Mouse (Mus musculus) forebrain, embryonic 14.5 days (tissue): Measurements from ENCODE around the gene Shisa6. TPM values are rescaled to one million over a fixed set of nuclear protein-coding genes. Genes with fewer than 3 reads are reported as not detected.

ENCODE experiments used
- ATAC-seq: fragments of 200-750 bp; cut with Nextera tagmentation; 2 replicates; pipeline ENCODE4 v1.8.0; 2017; ENCODE audit warnings: mild to moderate bottlenecking, moderate library complexity
- DNase-seq: peaks from one replicate; pipeline ENCODE4 v3.0.0-alpha.2; 2015; ENCODE audit warnings: low spot score
- H3K27ac ChIP-seq: fragments of 300-500 bp; sonication (generic); 2 replicates; pipeline ENCODE4 v1.5.1; 2014; ENCODE audit warnings: low read depth, mild to moderate bottlenecking, control low read depth, low read length, moderate library complexity
- H3K27me3 ChIP-seq: fragments of 300-500 bp; sonication (generic); replicated peaks from 2 replicates; pipeline ENCODE4 v1.6.1; 2014; ENCODE audit warnings: low read length, control low read depth, mixed read lengths; ENCODE audit not compliant: control insufficient read depth, insufficient read depth
- H3K36me3 ChIP-seq: fragments of 300-500 bp; sonication (generic); 2 replicates; pipeline ENCODE4 v1.6.1; 2014; ENCODE audit warnings: low read length, control low read depth; ENCODE audit not compliant: control insufficient read depth, insufficient read depth
- H3K4me1 ChIP-seq: fragments of 300-500 bp; sonication (generic); 2 replicates; pipeline ENCODE4 v1.6.1; 2014; ENCODE audit warnings: antibody characterized with exemption, low read length, control low read depth; ENCODE audit not compliant: control insufficient read depth, insufficient read depth
- H3K4me2 ChIP-seq: fragments of 300-500 bp; sonication (generic); 2 replicates; pipeline ENCODE4 v1.6.1; 2014; ENCODE audit warnings: mild to moderate bottlenecking, control low read depth, low read length
- H3K4me3 ChIP-seq: fragments of 300-500 bp; sonication (generic); 2 replicates; pipeline ENCODE4 v1.5.1; 2014; ENCODE audit warnings: low read depth, low read length, control low read depth
- H3K9ac ChIP-seq: fragments of 300-500 bp; sonication (generic); 2 replicates; pipeline ENCODE4 v1.6.1; 2014; ENCODE audit warnings: mild to moderate bottlenecking, low read length, control low read depth, moderate library complexity
- H3K9me3 ChIP-seq: fragments of 300-500 bp; sonication (generic); replicated peaks from 2 replicates; pipeline ENCODE4 v1.6.1; 2016; ENCODE audit warnings: low read length, control low read depth, mixed read lengths; ENCODE audit not compliant: control insufficient read depth
- WGBS: fragments of 180-500 bp; shearing (Covaris S2); extraction: QIAGEN DNeasy Blood & Tissue Kit; methylation state at CpG from one replicate; pipeline ENCODE4 v1.1.7; 2014; 5-methylcytosine and 5-hydroxymethylcytosine counted together
- polyA plus RNA-seq: library from polyadenylated mRNA; unstranded; fragments of >200 nt; fragmentation: Nextera tagmentation; extraction: Ambion mirVana; gene quantifications from 2 replicates; pipeline ENCODE4 v1.2.1, GENCODE M21; 2014

Shisa6 gene
- polyA plus RNA-seq, 1 experiment from 2014 or later = 1.7 TPM

DNA sequence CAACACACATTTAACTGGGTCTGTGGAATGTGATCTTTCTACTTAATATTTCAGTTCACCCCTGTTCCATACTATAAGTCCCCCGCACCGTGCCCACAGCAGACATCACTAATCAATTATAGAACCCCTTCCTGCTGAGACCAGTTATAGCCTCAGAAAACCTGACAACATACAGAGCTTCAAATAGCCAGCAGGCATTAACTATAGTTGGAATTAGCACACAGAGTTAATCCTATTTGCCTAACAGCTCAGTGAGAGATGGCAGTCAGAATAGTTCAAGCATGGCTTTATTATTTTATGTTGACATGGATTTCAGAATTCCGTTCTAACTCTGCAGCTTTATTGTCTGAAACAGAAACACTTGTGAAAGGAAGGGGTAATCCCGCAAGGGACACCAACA lies 8.5 kb upstream of the Shisa6 start:
- no peak for DNase-seq
- Histone ChIP-seq H3K9me3 (no peaks in the 10 kb centered on the region), H3K9ac (no peak overlapping the region), H3K4me2 (no peak overlapping the region), H3K27me3 (no peaks in the 10 kb centered on the region), H3K4me1 (no peaks in the 10 kb centered on the region), H3K4me3 (no peak overlapping the region), H3K27ac (no peak overlapping the region), H3K36me3 (no peaks in the 10 kb centered on the region)
- ATAC-seq = no peak
- 34% methylated on average over 4 of the region's 4 CpGs for WGBS

DNA sequence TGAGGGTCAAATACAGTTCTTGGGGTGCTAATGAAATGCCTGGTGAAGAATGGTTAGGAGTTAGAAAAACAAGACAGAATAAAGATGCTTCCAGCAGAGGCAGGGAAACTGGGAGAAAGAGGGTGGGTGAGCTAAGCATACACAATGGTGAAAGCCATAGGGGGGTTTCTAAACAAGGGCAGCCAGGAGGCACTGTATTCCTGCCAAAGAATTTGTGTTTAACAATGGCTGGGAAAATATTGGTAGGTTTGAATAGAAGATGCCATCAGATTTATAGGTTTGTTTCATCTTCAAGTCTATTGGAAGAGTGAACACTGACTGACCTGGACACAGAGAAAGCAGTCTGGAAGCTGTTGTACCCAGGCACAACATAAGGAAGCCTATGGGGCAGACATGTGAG lies 2.4 kb upstream of the Shisa6 start:
- H3K9ac ChIP-seq = no peak overlapping the region
- H3K4me2 ChIP-seq = peak overlapping the region; percentile 88; the same call in 1 of the 2 replicates
- peaks cover 5% of the 10 kb centered on the region for H3K4me1 ChIP-seq
- DNase-seq (no peak), ATAC-seq (no peak)
- H3K27ac ChIP-seq = no peak overlapping the region
- H3K4me3 ChIP-seq = no peak overlapping the region
- H3K36me3 ChIP-seq = no peaks in the 10 kb centered on the region
- H3K9me3 ChIP-seq = no peaks in the 10 kb centered on the region
- peaks cover 24% of the 10 kb centered on the region for H3K27me3 ChIP-seq

DNA sequence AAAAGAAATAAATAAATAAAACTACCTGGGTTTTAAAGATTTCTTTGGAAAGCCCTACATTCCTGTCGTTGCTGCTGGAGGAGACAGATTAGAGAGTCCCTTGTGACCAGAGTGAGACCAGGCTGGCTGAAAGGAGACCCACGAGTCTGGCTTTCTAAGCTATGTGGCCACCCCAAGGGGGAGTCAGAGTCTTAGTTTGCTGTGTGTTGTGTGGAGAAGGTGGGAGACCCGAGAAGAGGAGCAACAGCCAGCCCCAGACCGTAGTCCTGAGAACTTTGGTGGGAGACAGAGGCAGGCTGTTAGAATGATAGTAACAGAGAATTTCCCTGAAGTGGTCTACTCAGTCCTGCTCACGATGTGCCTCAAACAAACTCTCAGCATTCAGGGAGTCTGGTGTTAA lies 1.6 kb upstream of the Shisa6 start:
- Histone ChIP-seq H3K4me2 (peak overlapping the region; percentile 88; the same call in 1 of the 2 replicates), H3K4me1 (peaks cover 5% of the 10 kb centered on the region), H3K4me3 (peak overlapping the region; percentile 62; the same call in 1 of the 2 replicates), H3K27me3 (peaks cover 28% of the 10 kb centered on the region), H3K36me3 (no peaks in the 10 kb centered on the region), H3K9ac (no peak overlapping the region), H3K27ac (no peak overlapping the region), H3K9me3 (no peaks in the 10 kb centered on the region)
- DNase-seq = peak; percentile 44
- 3% methylated on average over 5 of the region's 5 CpGs for WGBS
- no peak for ATAC-seq

DNA sequence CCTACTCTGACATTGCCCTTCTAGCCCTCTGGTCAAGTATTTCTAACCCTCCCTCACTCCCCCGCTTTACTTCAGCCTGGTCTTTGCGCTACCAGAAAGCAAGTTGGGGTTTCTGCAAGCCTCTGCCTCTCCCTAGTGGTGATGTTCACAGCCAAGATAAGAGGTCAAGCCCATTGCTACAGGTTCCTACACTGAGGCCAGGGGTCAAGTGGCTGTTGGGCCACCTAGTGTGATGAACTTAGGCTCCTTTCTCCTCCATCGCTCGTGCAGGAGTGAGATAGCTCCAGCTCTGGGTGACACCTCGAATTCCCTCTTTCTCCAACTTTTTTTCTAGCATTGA lies 1.2 kb upstream of the Shisa6 start:
- Histone ChIP-seq H3K4me2 (peak overlapping the region; percentile 88), H3K27ac (no peak overlapping the region), H3K36me3 (no peaks in the 10 kb centered on the region), H3K4me1 (peaks cover 5% of the 10 kb centered on the region), H3K27me3 (peaks cover 28% of the 10 kb centered on the region), H3K9ac (peak overlapping the region; percentile 73), H3K4me3 (peak overlapping the region; percentile 62), H3K9me3 (no peaks in the 10 kb centered on the region)
- no peak for DNase-seq
- ATAC-seq = peak; percentile 13
- 4% methylated on average over 5 of the region's 5 CpGs for WGBS

DNA sequence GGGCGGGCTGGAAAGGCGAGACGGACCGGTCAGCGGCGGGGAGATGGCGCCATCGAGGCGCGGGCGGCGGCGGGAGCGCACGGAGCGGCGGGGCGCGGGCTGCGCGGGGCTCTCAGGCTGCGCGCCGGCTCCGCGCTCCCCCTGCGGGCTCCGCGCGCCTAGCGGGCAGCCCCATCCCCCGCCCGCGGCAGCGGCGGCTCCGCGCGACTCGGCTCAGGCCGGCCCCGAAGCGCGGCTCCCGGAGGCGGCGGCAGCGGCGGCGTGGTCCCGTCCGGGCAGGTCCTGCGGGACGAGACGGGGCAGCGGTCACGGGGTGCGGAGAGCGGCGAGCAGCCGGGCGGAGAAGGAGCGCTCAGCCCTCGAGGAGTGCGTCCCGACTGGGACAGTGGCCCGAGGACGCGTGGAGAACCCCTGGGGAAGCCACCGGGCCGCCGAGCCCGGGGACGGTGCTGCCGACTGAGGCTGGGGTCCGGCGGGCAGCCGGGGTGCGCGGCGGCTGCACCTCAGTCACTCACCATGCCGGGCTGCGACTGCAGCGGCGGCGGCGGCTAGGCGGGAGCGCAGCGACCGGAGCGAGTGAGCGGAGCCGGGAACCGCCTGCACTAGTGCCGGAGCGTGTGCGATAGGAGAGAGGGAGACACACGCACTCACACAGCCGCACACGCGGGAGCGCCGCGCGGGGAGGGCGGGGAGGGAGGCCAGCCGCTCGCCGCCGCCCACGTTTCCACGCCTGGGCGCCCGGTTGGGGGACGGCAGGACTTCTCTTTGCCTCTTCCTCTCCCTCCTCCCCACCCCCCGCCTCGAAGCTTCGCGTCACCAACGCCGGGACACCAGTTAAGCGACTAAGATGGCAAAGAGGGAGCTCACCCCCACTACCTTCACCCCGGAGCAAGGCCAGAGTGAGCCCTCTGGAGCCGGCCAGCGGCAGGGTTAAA lies 549 bp upstream of the Shisa6 start:
- peak overlapping the region; percentile 62 for H3K4me3 ChIP-seq
- H3K9me3 ChIP-seq = no peaks in the 10 kb centered on the region
- peaks cover 28% of the 10 kb centered on the region for H3K27me3 ChIP-seq
- peak overlapping the region; percentile 73 for H3K9ac ChIP-seq
- under 1% methylated on average over 63 of the region's 126 CpGs for WGBS
- ATAC-seq (peak; percentile 90), DNase-seq (peak; percentile 75)
- H3K4me1 ChIP-seq = peaks cover 5% of the 10 kb centered on the region
- H3K4me2 ChIP-seq = peak overlapping the region; percentile 88
- H3K27ac ChIP-seq = peak overlapping the region; percentile 48; the same call in 1 of the 2 replicates
- H3K36me3 ChIP-seq = no peaks in the 10 kb centered on the region

DNA sequence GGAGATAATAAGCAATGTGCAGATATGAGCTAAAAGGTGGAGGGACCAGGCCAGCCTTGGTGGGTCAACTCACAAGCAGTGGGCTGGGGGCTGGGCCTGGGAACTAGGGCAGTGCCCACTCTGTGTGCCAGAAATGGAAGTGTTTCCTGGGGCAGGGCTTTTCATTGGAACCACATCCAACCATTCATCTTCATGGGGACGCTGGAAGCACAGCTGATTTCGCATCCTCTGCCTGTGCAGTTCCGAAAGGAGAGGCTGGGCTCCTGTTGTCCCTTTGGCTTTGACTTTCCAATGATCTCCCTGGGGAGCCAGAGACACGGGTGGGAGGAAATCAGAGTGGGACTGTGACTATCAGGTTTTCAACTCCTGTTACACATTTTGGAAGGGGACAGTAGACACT lies 1.5 kb downstream of the Shisa6 start:
- peaks cover 5% of the 10 kb centered on the region for H3K4me1 ChIP-seq
- ATAC-seq (no peak), DNase-seq (no peak)
- H3K9me3 ChIP-seq = no peaks in the 10 kb centered on the region
- H3K4me3 ChIP-seq = peak overlapping the region; percentile 10; the same call in 1 of the 2 replicates
- peak overlapping the region; percentile 88 for H3K4me2 ChIP-seq
- WGBS = 42% methylated on average over 4 of the region's 4 CpGs
- no peak overlapping the region for H3K27ac ChIP-seq
- H3K9ac ChIP-seq = no peak overlapping the region
- peaks cover 28% of the 10 kb centered on the region for H3K27me3 ChIP-seq
- H3K36me3 ChIP-seq = no peaks in the 10 kb centered on the region

DNA sequence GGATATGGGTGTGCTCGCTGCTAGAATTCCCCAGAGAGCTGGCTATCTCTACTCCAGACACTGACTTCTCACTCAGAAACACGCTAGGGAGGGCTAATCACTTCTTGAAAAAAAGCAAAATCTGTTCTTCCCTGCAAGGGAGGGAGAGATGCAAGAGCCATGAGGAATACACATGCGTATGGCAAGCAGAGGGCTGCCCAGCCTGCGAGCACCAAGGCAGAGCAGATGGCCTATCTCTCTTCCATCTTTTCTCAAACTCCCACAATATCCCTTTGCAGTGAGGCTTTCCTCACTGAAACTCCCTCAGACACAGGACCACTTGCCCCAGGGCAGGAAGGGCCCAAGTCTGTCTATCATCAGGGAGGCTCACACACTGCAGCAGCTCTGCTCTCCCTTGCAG lies 3.4 kb downstream of the Shisa6 start:
- Histone ChIP-seq H3K9me3 (no peaks in the 10 kb centered on the region), H3K9ac (no peak overlapping the region), H3K27ac (no peak overlapping the region), H3K27me3 (peaks cover 25% of the 10 kb centered on the region), H3K4me1 (peaks cover 5% of the 10 kb centered on the region), H3K4me2 (no peak overlapping the region), H3K36me3 (no peaks in the 10 kb centered on the region), H3K4me3 (no peak overlapping the region)
- ATAC-seq (no peak), DNase-seq (peak; percentile 17)
- 68% methylated on average over 4 of the region's 4 CpGs for WGBS

DNA sequence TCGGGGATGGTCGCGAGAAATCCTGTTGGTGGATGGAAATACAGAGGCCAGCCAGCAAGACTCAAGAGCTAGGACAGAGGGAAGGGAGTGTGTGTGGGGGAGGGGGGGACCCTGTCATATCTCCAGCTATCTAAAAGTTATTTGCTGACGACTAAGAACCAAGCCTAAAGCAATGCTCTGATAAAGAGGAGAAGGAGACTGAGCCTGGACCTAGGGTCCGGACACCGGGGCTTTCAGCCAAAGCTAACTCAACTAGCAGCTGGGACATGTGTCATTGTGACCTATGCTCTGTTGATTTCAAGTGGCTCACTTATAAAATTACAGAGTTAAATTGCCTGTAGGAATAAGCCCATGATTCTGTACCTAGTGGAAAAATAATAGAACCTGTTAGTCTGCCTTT lies 6.4 kb downstream of the Shisa6 start:
- no peaks in the 10 kb centered on the region for H3K9me3 ChIP-seq
- ATAC-seq (no peak), DNase-seq (no peak)
- 81% methylated on average over 6 of the region's 6 CpGs for WGBS
- no peak overlapping the region for H3K9ac ChIP-seq
- no peaks in the 10 kb centered on the region for H3K4me1 ChIP-seq
- no peak overlapping the region for H3K4me2 ChIP-seq
- H3K27ac ChIP-seq = no peak overlapping the region
- H3K36me3 ChIP-seq = no peaks in the 10 kb centered on the region
- no peak overlapping the region for H3K4me3 ChIP-seq
- peaks cover 11% of the 10 kb centered on the region; the same call in 1 of the 2 replicates for H3K27me3 ChIP-seq

DNA sequence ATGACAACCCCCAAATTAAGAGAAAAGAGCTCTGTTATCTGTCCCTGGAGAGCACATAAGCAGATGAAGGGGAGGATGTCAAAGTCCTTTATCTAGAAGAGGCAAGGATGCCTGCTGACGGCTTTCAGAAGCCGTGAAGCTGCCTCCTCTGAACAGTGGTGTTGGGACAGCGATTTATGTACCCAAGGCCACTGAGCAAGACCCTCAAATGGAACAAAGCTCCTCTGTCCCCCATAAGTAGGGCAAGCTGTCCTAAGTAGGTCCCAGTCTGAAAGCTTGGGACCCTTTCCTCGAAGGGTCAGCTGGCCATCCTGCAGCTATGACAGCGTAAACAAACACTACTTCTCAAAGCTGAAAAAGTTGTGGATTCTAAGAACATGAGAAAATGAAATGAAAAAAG lies 11.4 kb downstream of the Shisa6 start:
- WGBS = 96% methylated on average over 5 of the region's 5 CpGs
- Histone ChIP-seq H3K36me3 (no peaks in the 10 kb centered on the region), H3K27ac (no peak overlapping the region), H3K4me1 (no peaks in the 10 kb centered on the region), H3K9me3 (no peaks in the 10 kb centered on the region), H3K9ac (no peak overlapping the region), H3K4me2 (no peak overlapping the region), H3K4me3 (no peak overlapping the region), H3K27me3 (no peaks in the 10 kb centered on the region)
- ATAC-seq = no peak
- DNase-seq = no peak
